Mouse (Mus musculus) olfactory bulb, adult 2 months (tissue): ENCODE data around the gene Gm49601. TPM values are rescaled to one million over a fixed set of nuclear protein-coding genes. Genes with fewer than 3 reads are reported as not detected.

Experiments used
- H3K27ac ChIP-seq: fragments of 200-500 bp; 2 replicates; pipeline ENCODE4 v1.5.1; 2012; ENCODE audit warnings: low read depth, low read length; ENCODE audit not compliant: insufficient read depth
- H3K4me1 ChIP-seq: fragments of 200-500 bp; 2 replicates; pipeline ENCODE4 v1.6.1; 2012; ENCODE audit warnings: low read length; ENCODE audit not compliant: control insufficient read depth, insufficient read depth
- H3K4me3 ChIP-seq: fragments of 200-500 bp; 2 replicates; pipeline ENCODE4 v1.5.1; 2012; ENCODE audit warnings: mild to moderate bottlenecking, low read depth, low read length, moderate library complexity; ENCODE audit not compliant: insufficient read depth
- CTCF ChIP-seq: fragments of 200-500 bp; IDR thresholded peaks from 2 replicates; pipeline ENCODE4 v1.5.1; 2012; ENCODE audit warnings: low read depth, mild to moderate bottlenecking, low read length, moderate library complexity; ENCODE audit not compliant: insufficient read depth
- POLR2A ChIP-seq: fragments of 200-500 bp; IDR thresholded peaks from 2 replicates; pipeline ENCODE4 v1.6.1; 2012; ENCODE audit warnings: mild to moderate bottlenecking, low read depth, low read length, moderate library complexity; ENCODE audit not compliant: insufficient read depth
- WGBS: fragments of 180-500 bp; shearing (Covaris S2); methylation state at CpG from one replicate; pipeline ENCODE4 v1.1.7; 2018; 5-methylcytosine and 5-hydroxymethylcytosine counted together
- polyA plus RNA-seq: library from polyadenylated mRNA; stranded (reverse); fragments of >200 nt; gene quantifications from 2 replicates; pipeline ENCODE4 v1.2.4, GENCODE M21; 2012; ENCODE audit warnings: low replicate concordance; ENCODE audit not compliant: missing spikeins, insufficient read depth, insufficient read length

Gm49601 gene
- polyA plus RNA-seq, 1 experiment, result not detected

GRCm38 (mm10) chr16:18625791-18626311, 376 bp downstream of the Gm49601 start:
- Histone ChIP-seq H3K27ac (peak overlapping the region; percentile 86), H3K4me1 (peaks cover 78% of the 10 kb centered on the region), H3K4me3 (peak overlapping the region; percentile 74)
- TF ChIP-seq POLR2A, result no peak
- WGBS, result 14% methylated on average over 26 of the region's 26 CpGs

DNA sequence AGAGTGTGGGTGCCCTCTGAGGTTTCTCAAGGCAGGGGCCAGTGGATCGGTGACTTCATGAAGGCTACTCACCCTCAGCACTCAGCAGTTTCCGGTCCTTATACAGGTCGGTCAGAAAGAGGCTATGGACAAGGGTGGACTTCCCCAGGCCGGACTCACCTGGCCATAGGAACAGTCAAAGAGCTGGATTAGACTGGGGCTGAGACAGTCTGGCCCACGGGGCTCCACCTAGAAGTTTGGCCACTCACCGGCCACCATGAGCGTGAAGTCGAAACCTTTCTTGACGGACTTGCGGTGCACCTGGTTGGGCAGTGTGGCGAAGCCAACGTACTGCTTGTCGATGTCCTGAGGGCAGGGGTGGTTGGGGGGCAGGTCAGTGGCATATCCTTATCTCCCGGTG, 1.1 kb downstream of the Gm49601 start:
- 78% methylated on average over 14 of the region's 14 CpGs for WGBS
- Histone ChIP-seq H3K4me1 (peaks cover 81% of the 10 kb centered on the region), H3K27ac (no peak overlapping the region), H3K4me3 (peak overlapping the region; percentile 74)
- TF ChIP-seq CTCF, result no peak

GRCm38 (mm10) chr16:18624641-18625040, 1.6 kb downstream of the Gm49601 start:
- Histone ChIP-seq H3K4me1 (peaks cover 78% of the 10 kb centered on the region), H3K4me3 (no peak overlapping the region), H3K27ac (no peak overlapping the region)
- TF ChIP-seq POLR2A (no peak), CTCF (no peak)
- 66% methylated on average over 15 of the region's 15 CpGs for WGBS

DNA sequence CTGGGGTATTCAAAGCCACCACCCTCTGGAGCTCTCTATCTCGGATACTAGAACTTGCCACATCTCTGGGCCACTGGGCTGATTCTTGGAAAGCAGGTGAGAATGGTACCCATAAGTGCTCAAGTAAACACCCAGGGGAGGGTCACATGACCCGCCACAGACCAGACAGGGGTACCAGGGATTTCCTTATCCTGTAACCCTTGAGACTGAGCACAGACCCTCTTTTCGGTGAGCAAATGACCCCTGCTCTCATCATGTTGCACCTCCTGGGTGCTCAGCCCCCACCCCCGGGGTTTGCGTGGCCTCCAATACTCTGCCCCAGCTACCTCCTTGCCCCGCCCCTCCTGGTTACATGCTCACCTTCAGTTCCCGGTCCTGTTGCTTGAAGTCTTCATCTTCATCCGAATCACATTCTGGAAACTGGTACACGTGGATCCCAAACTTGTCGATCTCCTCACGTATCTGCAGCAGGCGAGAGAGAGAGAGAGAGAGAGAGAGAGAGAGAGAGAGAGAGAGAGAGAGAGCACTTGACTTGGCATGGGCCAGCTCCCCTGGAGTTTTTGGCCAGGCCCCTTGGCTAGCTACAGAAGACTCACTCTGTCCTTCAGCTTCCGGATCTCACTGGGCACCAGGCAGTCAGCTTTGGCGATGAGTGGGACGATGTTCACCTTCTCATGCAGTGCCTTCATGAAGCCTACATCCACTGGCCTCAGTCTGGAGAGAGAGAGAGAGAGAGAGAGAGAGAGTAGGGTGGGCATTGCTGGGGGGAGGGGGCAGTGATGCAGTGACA, 2.3 kb downstream of the Gm49601 start:
- no peak for TF ChIP-seq POLR2A
- TF ChIP-seq CTCF, result no peak
- Histone ChIP-seq H3K4me3 (no peak overlapping the region), H3K27ac (no peak overlapping the region), H3K4me1 (peaks cover 78% of the 10 kb centered on the region)
- WGBS, result 69% methylated on average over 15 of the region's 15 CpGs

- Histone ChIP-seq H3K4me3 (no peak overlapping the region), H3K4me1 (peaks cover 75% of the 10 kb centered on the region), H3K27ac (no peak overlapping the region)
- TF ChIP-seq POLR2A (no peak), CTCF (no peak)
- 67% methylated on average over 29 of the region's 29 CpGs for WGBS
Observed at GRCm38 (mm10) chr16:18622916-18623750, 3.1 kb downstream of the Gm49601 start.

GRCm38 (mm10) chr16:18622019-18622418, 4.2 kb downstream of the Gm49601 start, which contains the start of gene Gp1bb:
Gene Gp1bb, minus strand, starts transcription at chr16:18622403.
- H3K27ac ChIP-seq, result no peak within 1 kb of the TSS; the same call in 1 of the 2 replicates
- peaks cover 72% of the 10 kb centered on the region for H3K4me1 ChIP-seq
- TF ChIP-seq POLR2A (no peak), CTCF (no peak)
- peak within 1 kb of the TSS; percentile 56 for H3K4me3 ChIP-seq
- WGBS, result 60% methylated on average over 17 of the region's 17 CpGs

GRCm38 (mm10) chr16:18621362-18622001, 4.7 kb downstream of the Gm49601 start:
- peaks cover 67% of the 10 kb centered on the region for H3K4me1 ChIP-seq
- peak overlapping the region; percentile 56 for H3K4me3 ChIP-seq
- no peak overlapping the region; the same call in 1 of the 2 replicates for H3K27ac ChIP-seq
- no peak for TF ChIP-seq POLR2A
- no peak for TF ChIP-seq CTCF
- 35% methylated on average over 38 of the region's 38 CpGs for WGBS

DNA sequence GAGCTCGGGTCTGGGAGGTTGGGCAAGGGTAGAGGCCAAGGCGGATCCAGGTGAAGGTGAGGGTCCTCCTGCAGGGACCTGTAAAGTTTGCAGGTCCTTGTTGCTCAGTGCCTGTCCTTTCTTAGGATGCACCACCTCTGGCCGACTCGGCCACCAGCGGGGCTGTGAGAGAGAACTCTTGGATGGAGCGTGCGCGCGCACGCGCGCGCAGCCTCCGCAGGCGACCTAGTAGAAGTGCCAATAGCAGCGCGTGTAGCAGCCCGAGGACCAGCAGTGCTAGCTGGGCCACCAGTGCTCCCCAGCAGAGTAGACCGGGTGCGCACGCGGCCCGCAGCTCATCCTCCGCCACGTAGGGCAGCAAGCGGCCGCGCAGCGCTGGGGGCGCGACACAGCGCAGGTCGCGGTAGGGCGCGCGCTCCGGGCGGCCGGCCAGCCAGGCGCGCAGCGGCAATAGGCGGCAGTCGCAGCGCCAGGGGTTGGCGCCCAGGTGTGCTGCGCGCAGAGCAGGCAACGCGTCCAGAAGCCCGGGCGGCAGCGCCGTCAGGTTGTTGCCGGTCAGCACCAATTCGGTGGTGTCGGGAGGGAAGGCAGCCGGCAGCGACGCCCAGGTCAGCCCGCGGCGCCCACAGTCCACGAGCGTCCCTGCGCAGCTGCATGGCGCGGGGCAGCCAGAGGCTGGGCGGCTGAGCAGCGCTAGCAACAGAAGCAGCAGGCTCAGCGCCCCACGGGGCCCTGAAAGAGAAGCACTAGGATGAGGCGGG, 5.4 kb downstream of the Gm49601 start:
- Histone ChIP-seq H3K4me3 (peak overlapping the region; percentile 56), H3K4me1 (peaks cover 63% of the 10 kb centered on the region), H3K27ac (no peak overlapping the region)
- 6% methylated on average over 74 of the region's 74 CpGs for WGBS
- no peak for TF ChIP-seq CTCF
- no peak for TF ChIP-seq POLR2A
